Mouse (Mus musculus): ENCODE data around the gene Mylk. TPM values are rescaled to one million over a fixed set of nuclear protein-coding genes. Genes with fewer than 3 reads are reported as not detected.

The Mylk gene
- total and polyA plus RNA-seq, 3 experiments: 0.04 to 0.10 TPM; not detected in 1

GRCm38 (mm10) chr16:35008447-35008846, 263.4 kb downstream of the Mylk start:
- Histone ChIP-seq H3K9ac (ENCODE audit: insufficient read depth, low read depth) (no peak overlapping the region), H3K36me3 (replicated peaks in 1 of 2; ENCODE audit: control insufficient read depth in 1 of 2, insufficient read depth in 1 of 2, low read length in 1 of 2) (no peaks in the 10 kb centered on the region), H3K9me3 (replicated peaks; ENCODE audit: low read length) (peaks cover 12% of the 10 kb centered on the region), H3K79me2 (replicated peaks; ENCODE audit: control insufficient read depth, extremely low read depth, insufficient read depth, poor library complexity, severe bottlenecking) (no peaks in the 10 kb centered on the region), H3K4me1 (ENCODE audit: control insufficient read depth in 1 of 2, insufficient read depth in 2 of 2) (peaks cover 0 to 4% of the 10 kb centered on the region in 2 experiments; a peak in 1 of 4 replicates), H3K27ac (ENCODE audit: insufficient read depth, low read depth) (no peak overlapping the region), H3K27me3 (replicated peaks) (peaks cover 16% of the 10 kb centered on the region), H3K4me3 (replicated peaks in 1 of 3; ENCODE audit: low read depth in 2 of 3, low read length in 2 of 3, poor library complexity in 1 of 3) (no peak overlapping the region), H3K4me2 (ENCODE audit: insufficient read depth, low read depth, poor library complexity, severe bottlenecking) (no peak overlapping the region)
- no peak for TF ChIP-seq ZKSCAN1 (IDR thresholded peaks at IDR 0.05; ENCODE audit: borderline replicate concordance, low read depth, low read length)
- no peak for TF ChIP-seq TCF12 (IDR thresholded peaks at IDR 0.05; ENCODE audit: low read depth, low read length)
- no peak for TF ChIP-seq NRF1 (IDR thresholded peaks at IDR 0.05; ENCODE audit: low read depth, low read length)
- no peak for TF ChIP-seq MAZ (IDR thresholded peaks at IDR 0.05; ENCODE audit: low read depth, low read length)
- TF ChIP-seq CTCF (conservative IDR thresholded peaks at IDR 0.05 in 1 of 2, IDR thresholded peaks at IDR 0.05 in 1 of 2; ENCODE audit: low read depth in 2 of 2, low read length in 2 of 2): no peak
- TF ChIP-seq ZC3H11A (IDR thresholded peaks at IDR 0.05; ENCODE audit: low read depth, low read length): no peak
- TF ChIP-seq GABPA (IDR thresholded peaks at IDR 0.05; ENCODE audit: insufficient replicate concordance, low read depth, low read length): no peak
- no peak for TF ChIP-seq PAX5 (IDR thresholded peaks at IDR 0.05; ENCODE audit: low read length)
- no peak for TF ChIP-seq MAFK (IDR thresholded peaks at IDR 0.05; ENCODE audit: insufficient replicate concordance, low read length)
- no peak for TF ChIP-seq MXI1 (IDR thresholded peaks at IDR 0.05; ENCODE audit: low read depth, low read length)
- no peak for TF ChIP-seq UBTF (IDR thresholded peaks at IDR 0.05; ENCODE audit: low read depth, low read length)
- no peak for TF ChIP-seq MEF2A (IDR thresholded peaks at IDR 0.05; ENCODE audit: borderline replicate concordance, low read depth, low read length)
- no peak for TF ChIP-seq HCFC1 (IDR thresholded peaks at IDR 0.05; ENCODE audit: low read depth, low read length)
- DNase-seq (ENCODE audit: extremely low read depth): no peak
- dilution Hi-C loops (cut with MboI; ENCODE audit: extremely low pct_ligation_motif_present, extremely low pct_unique_long_range_greater_than_20kb, low sequenced_read_pairs): no loop called here
- in situ Hi-C loops (cut with MboI; ENCODE audit: low pct_ligation_motif_present, low pct_unique_long_range_greater_than_20kb, low sequenced_read_pairs): no loop called here

- Histone ChIP-seq H3K36me3 (replicated peaks in 1 of 2; ENCODE audit: control insufficient read depth in 1 of 2, insufficient read depth in 1 of 2, low read length in 1 of 2) (no peaks in the 10 kb centered on the region), H3K9ac (ENCODE audit: insufficient read depth, low read depth) (no peak overlapping the region), H3K4me1 (ENCODE audit: control insufficient read depth in 1 of 2, insufficient read depth in 2 of 2) (peaks cover 0 to 4% of the 10 kb centered on the region in 2 experiments; a peak in 1 of 4 replicates), H3K27ac (ENCODE audit: insufficient read depth, low read depth) (no peak overlapping the region), H3K9me3 (replicated peaks; ENCODE audit: low read length) (peaks cover 14% of the 10 kb centered on the region), H3K4me2 (ENCODE audit: insufficient read depth, low read depth, poor library complexity, severe bottlenecking) (no peak overlapping the region), H3K79me2 (replicated peaks; ENCODE audit: control insufficient read depth, extremely low read depth, insufficient read depth, poor library complexity, severe bottlenecking) (no peaks in the 10 kb centered on the region), H3K4me3 (replicated peaks in 1 of 3; ENCODE audit: low read depth in 2 of 3, low read length in 2 of 3, poor library complexity in 1 of 3) (no peak overlapping the region), H3K27me3 (replicated peaks) (peaks cover 12% of the 10 kb centered on the region)
- dilution Hi-C loops (cut with MboI; ENCODE audit: extremely low pct_ligation_motif_present, extremely low pct_unique_long_range_greater_than_20kb, low sequenced_read_pairs) (no loop called here), in situ Hi-C loops (cut with MboI; ENCODE audit: low pct_ligation_motif_present, low pct_unique_long_range_greater_than_20kb, low sequenced_read_pairs) (no loop called here)
- TF ChIP-seq CHD2 (IDR thresholded peaks at IDR 0.05; ENCODE audit: low read length) (no peak), JUN (IDR thresholded peaks at IDR 0.05; ENCODE audit: insufficient read depth, low read depth, low read length) (no peak), ZKSCAN1 (IDR thresholded peaks at IDR 0.05; ENCODE audit: borderline replicate concordance, low read depth, low read length) (no peak), MYC (IDR thresholded peaks at IDR 0.05; ENCODE audit: low read depth, low read length) (no peak), TCF12 (IDR thresholded peaks at IDR 0.05; ENCODE audit: low read depth, low read length) (no peak), BHLHE40 (IDR thresholded peaks at IDR 0.05; ENCODE audit: low read depth, low read length) (no peak), KAT2A (IDR thresholded peaks at IDR 0.05; ENCODE audit: insufficient replicate concordance, low read length) (no peak), IRF4 (IDR thresholded peaks at IDR 0.05; ENCODE audit: low read depth, low read length) (no peak)
- DNase-seq (ENCODE audit: extremely low read depth): no peak
These were observed 268.5 kb downstream of the Mylk start for GRCm38 (mm10) chr16:35013501-35013900.

Data from CH12.LX (cell line).